Comparison of ENCODE assay signal across 13 mouse cellular contexts in genomic region chr5:82312054-82312453, GRCm38 (mm10).
DNase-seq lines count a peak whose midpoint lies in the region; TF ChIP-seq lines count a peak whose summit lies in the region.
"Had no signal": no experiment of that assay in that cellular context is flagged by ENCODE, and none has a peak within 500 bp of the region (broad histone marks: within the 10 kb centered on the region; RNA-seq: fewer than 3 reads in every experiment).

No protein-coding gene starts in this region.

- TF ChIP-seq POLR2A in thymus, adult 2 months (IDR thresholded peaks at IDR 0.05; ENCODE audit: control insufficient read depth, extremely low read depth, insufficient read depth, low read length, poor library complexity), result no peak

- no peaks in the 10 kb centered on the region for H3K9me3 ChIP-seq in heart, embryonic 10.5 days
- no peaks in the 10 kb centered on the region for H3K9me3 ChIP-seq in midbrain, embryonic 10.5 days (replicated peaks)
- H3K9me3 ChIP-seq: forebrain, embryonic 15.5 days; heart, embryonic 15.5 days; liver, embryonic 12.5 days had no signal

- H3K36me3 ChIP-seq in heart, embryonic 10.5 days, result no peaks in the 10 kb centered on the region
- H3K36me3 ChIP-seq in midbrain, embryonic 10.5 days, result no peaks in the 10 kb centered on the region
- H3K36me3 ChIP-seq in thymus, adult 2 months (ENCODE audit: control insufficient read depth, insufficient read depth, low read length), result no peaks in the 10 kb centered on the region
- H3K36me3 ChIP-seq: forebrain, embryonic 15.5 days; heart, embryonic 15.5 days; liver, embryonic 12.5 days had no signal

- no peak overlapping the region for H3K27ac ChIP-seq in heart, embryonic 10.5 days
- no peak overlapping the region for H3K27ac ChIP-seq in midbrain, embryonic 10.5 days (replicated peaks)
- H3K27ac ChIP-seq in thymus, adult 2 months (ENCODE audit: control insufficient read depth, insufficient read depth, low read length), result no peak overlapping the region
- H3K27ac ChIP-seq: forebrain, embryonic 15.5 days; heart, embryonic 15.5 days; layer of hippocampus, adult 2 months; liver, embryonic 12.5 days had no signal

- 48% methylated on average over 6 of the region's 6 CpGs for WGBS in heart, embryonic 10.5 days
- WGBS in midbrain, embryonic 10.5 days, result 30% methylated on average over 6 of the region's 6 CpGs
- 77% methylated on average over 6 of the region's 6 CpGs for WGBS in thymus, adult 2 months

- TF ChIP-seq CTCF in thymus, adult 2 months (IDR thresholded peaks at IDR 0.05; ENCODE audit: borderline replicate concordance, control insufficient read depth, extremely low read depth, insufficient read depth, low read length, poor library complexity), result no peak

- H3K27me3 ChIP-seq in heart, embryonic 10.5 days (ENCODE audit: insufficient read depth, poor library complexity, severe bottlenecking), result no peaks in the 10 kb centered on the region
- no peaks in the 10 kb centered on the region for H3K27me3 ChIP-seq in midbrain, embryonic 10.5 days (ENCODE audit: low read depth, poor library complexity, severe bottlenecking)
- no peaks in the 10 kb centered on the region for H3K27me3 ChIP-seq in thymus, adult 2 months (ENCODE audit: control insufficient read depth, insufficient read depth, low read length)
- H3K27me3 ChIP-seq: forebrain, embryonic 15.5 days; heart, embryonic 15.5 days; liver, embryonic 12.5 days had no signal

- peak; percentile 59 for DNase-seq in heart, adult 11 months
- DNase-seq in heart, embryonic 10.5 days (ENCODE audit: low spot score), result no peak
- peak; percentile 22 to 25 for DNase-seq in right cerebral cortex, postnatal 10 days (ENCODE audit: low spot score in 2 of 2)
- no peak for DNase-seq in right cerebral cortex, postnatal 14 days
- peak; percentile 16 for DNase-seq in midbrain, embryonic 10.5 days (ENCODE audit: low spot score)
- DNase-seq in thymus, adult 2 months, result no peak
- DNase-seq in left cerebral cortex, adult 9 months (ENCODE audit: low spot score in 2 of 2), result no peak
- DNase-seq: gastrocnemius, postnatal 25 days; kidney, adult 8-10 months had no signal

- no peaks in the 10 kb centered on the region for H3K4me1 ChIP-seq in heart, embryonic 10.5 days
- peaks cover 6% of the 10 kb centered on the region for H3K4me1 ChIP-seq in midbrain, embryonic 10.5 days
- no peaks in the 10 kb centered on the region for H3K4me1 ChIP-seq in thymus, adult 2 months (replicated peaks; ENCODE audit: control insufficient read depth, insufficient read depth, low read length)
- H3K4me1 ChIP-seq: heart, embryonic 15.5 days; liver, embryonic 12.5 days had no signal

- H3K4me3 ChIP-seq in heart, embryonic 10.5 days, result no peak overlapping the region
- H3K4me3 ChIP-seq in midbrain, embryonic 10.5 days, result no peak overlapping the region
- no peak overlapping the region for H3K4me3 ChIP-seq in thymus, adult 2 months (ENCODE audit: control insufficient read depth, insufficient read depth, low read length)
- H3K4me3 ChIP-seq: forebrain, embryonic 15.5 days; heart, embryonic 15.5 days; layer of hippocampus, adult 2 months; liver, embryonic 12.5 days had no signal

Comparison
In these comparisons a context has a peak if more than half of its experiments do, and no peak if none do; other contexts are left out.
1. DNase-seq: peak in heart, adult 11 months (single experiment), right cerebral cortex, postnatal 10 days (2 of 2) and midbrain, embryonic 10.5 days (single experiment); none in heart, embryonic 10.5 days (single experiment), right cerebral cortex, postnatal 14 days (single experiment), thymus, adult 2 months (single experiment) and left cerebral cortex, adult 9 months (0 of 2).